Mouse (Mus musculus): ENCODE measurements around the gene Myo16.

The Myo16 gene

GRCm38 (mm10) chr8:10416806-10417205 lies 263.1 kb downstream of the Myo16 start:
- DNase-seq = no peak

GRCm38 (mm10) chr8:10417281-10417680 lies 263.6 kb downstream of the Myo16 start:
- DNase-seq = no peak

- no peak for DNase-seq
Measured at GRCm38 (mm10) chr8:10418013-10418412, 264.3 kb downstream of the Myo16 start.

DNA sequence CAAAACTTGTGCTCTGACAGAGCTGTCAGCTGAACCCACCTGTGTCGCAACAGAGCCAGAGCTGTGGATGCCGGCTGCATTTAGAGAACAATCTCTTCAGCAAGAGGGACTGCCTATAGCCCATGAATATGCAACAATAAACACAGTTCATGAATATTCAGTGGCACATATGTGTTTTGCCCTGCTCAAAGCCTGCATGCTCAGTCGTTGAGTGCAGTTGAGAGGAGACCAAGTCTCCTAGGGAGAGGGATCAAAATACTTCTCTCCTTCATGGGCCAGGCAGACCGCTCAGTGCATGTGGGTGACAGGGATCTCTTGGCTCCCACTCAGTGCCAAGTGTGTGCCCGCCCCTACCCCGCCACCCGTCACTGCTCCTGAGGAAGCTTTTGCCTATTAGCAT lies 265.3 kb downstream of the Myo16 start:
- no peak for DNase-seq

- no peak for DNase-seq
Measured at GRCm38 (mm10) chr8:10419726-10420125, 266.0 kb downstream of the Myo16 start.

DNA sequence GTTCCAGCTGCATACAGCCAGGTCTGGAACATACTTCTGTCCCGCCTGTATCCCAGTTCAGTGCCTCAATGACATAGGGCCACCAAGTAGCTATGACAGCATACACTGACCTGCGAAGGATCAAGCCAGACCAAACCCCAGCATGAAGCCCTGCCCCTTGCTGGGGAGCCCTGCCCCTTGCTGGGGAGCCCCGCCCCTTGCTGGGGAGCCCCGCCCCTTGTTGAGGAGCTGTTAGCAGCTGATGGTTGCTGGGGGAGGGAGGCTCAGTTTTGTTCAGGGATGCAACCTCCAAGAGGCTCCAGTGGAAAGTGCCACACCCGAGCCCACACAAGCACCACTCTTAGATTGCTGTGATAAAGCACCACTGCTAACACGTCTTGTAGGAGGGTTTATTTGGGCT lies 266.8 kb downstream of the Myo16 start:
- DNase-seq = no peak

DNA sequence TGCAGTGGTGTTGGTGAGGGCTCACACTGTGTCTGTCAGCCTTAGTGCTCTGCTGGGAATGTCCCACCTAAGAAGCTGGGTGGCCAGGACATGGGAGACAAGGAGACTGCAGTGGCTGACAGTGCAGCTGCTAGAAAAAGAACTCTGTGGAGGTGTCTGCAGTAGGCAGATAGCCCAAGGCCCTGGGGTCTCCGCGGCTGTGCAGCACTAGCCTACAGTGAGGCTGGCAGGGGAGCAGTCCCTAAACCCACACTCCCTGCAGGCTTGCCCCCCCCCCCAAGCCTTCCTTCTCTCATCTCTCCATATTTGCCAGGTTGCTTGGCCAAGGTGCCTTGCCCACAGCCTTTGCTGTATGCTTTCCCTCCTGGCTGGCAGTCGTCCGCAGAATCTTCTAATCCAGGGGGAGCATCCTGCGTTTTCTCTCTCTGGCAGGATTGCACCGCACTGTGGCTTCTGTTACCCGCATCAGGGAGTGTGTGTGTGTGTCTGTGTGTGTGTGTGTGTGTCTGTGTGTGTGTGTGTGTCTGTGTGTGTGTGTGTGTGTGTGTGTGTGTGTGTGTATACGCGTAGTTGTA lies 267.9 kb downstream of the Myo16 start:
- DNase-seq = no peak

DNA sequence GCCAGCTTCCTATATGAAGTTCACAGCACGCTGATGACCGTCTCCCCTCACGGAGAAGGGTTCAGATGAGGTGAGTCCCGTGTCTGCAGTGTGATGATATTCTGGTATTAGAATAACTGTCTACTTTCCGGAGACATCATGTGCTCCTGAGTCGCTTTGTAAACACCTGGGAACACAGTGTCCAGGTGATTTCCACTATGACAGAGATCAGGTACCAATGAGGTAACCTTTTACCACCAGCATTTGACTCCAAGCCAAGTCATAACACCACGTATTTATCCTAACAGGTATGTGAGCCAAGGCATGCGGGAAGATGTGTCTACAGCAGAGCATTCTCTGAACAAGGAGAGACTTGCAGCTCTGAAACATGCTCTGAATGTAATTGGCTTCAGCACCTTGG lies 281.8 kb downstream of the Myo16 start:
- DNase-seq = no peak

DNA sequence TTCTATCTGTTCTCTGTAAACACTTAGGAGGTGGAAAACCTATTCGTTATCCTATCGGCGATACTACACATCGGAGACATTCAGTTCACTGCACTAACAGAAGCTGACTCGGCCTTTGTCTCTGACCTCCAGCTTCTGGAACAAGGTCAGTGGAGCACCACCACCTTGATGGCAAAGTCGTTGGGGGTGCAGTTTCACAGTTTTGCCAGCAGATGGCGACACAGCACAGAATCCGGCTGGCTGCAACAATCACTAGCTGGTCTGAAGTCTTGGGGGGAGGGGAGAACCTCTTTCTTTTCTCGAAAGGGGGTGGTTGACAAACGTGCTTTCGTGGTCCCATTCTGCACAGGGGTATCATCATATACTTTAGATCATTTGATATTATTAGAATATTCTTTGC lies 285.1 kb downstream of the Myo16 start:
- peak; percentile 67 for DNase-seq

- DNase-seq = no peak
Measured at GRCm38 (mm10) chr8:10439595-10440453, 286.1 kb downstream of the Myo16 start.

DNA sequence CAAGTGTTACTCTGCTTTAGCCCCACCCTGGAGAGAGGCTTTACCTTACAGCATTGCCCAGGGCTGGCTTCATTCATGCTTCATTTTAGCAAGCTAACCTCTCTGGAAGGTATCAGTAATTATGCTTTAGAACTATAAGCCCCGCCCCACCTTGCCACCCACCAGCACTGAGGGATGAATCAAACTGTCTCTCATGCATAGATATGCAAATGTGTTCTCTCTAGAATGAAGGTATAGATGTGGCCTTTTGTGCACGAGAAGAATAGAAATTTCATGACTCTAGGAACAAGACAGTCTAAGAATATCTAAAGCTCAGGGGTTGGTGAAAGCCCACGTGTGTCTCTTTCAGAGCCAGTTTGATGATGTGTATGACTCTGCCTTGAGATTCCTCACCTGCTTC lies 288.9 kb downstream of the Myo16 start:
- DNase-seq = no peak

- DNase-seq = no peak
Measured at GRCm38 (mm10) chr8:10445011-10445410, 291.3 kb downstream of the Myo16 start.

DNA sequence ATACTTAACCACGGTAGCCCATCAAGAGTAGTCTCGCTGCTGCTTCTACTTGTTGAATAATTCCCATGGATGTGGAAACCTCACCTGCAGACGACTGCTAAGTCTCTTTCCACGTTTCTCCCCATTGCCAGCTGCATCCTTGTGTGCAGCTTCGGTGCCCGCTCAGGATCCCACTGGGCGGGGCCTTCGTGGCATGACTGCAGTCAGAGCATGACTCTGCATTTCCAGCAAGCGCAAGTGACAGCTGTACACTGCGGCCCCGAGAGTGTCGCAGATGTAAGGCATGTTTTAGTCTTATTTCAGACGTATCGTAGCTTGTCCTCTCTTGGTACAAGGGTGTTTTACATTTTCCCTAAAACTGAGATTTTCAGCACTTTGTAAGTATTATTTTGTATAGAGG lies 294.8 kb downstream of the Myo16 start:
- DNase-seq = no peak

DNA sequence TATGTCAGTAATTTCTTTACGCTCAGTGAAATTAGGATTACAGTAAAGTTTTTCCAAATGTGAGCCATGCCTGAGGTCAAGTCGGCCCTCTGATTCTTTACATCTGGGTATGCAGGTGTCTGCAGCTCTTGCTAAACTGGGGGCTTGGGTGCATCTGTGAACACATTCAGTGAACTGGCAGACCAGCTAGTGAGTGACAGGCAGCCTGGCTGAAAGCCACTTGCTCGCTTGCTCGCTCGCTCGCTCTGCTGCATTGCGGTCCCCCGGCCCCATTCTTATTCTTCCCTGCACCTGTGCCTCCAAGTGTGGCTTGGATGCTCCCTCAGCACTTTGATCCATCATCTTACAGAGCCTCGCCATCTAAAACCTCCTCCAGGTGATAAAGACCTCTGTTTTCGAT lies 299.3 kb downstream of the Myo16 start:
- DNase-seq = no peak

DNA sequence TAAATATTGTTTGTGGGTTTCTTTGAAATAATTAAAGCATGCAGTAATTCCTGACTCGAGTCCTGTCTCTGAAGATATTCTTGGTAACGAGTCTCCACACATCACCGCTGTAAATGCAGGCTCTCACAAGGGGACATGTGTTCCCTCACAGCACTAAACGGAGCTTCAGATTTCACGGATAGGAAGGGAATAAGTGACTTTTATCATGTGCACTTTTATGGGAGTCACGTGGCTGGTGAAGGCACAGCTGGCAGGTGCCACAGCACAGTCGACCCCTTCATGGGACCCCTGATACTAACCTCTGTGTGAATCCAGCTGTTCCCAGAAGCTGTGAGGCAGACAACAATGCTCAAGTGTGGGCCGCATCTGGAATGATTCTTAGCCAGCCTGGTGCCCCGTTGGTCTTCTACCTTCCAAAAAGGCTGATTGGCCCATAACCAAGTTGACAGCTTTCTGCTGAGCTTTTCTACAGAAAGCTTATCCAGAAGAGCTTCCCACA lies 304.5 kb downstream of the Myo16 start:
- no peak for DNase-seq

GRCm38 (mm10) chr8:10462271-10462670 lies 308.6 kb downstream of the Myo16 start:
- no peak for DNase-seq

DNA sequence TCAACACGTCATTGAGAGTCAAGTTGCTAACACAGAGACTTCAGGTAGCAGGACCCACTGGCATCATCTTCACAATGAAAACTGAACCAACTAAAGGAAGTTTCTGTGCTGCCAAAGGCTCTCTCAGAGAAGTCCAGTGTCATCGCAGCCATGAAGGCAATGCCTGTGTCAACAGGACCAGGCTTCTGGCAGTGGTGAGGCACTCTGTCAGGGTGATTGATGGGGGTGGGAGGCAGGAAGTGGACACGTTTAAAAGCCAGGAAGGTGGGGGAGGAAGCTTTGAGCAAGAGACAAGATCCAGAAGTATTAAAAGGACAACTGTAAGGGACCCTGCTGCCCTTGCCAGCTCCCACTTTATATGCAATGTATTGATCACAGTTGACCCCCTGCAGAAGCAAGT lies 314.8 kb downstream of the Myo16 start:
- DNase-seq = no peak

- no peak for DNase-seq
Measured at GRCm38 (mm10) chr8:10469658-10470057, 315.9 kb downstream of the Myo16 start.

GRCm38 (mm10) chr8:10470280-10470679 lies 316.6 kb downstream of the Myo16 start:
- no peak for DNase-seq

DNA sequence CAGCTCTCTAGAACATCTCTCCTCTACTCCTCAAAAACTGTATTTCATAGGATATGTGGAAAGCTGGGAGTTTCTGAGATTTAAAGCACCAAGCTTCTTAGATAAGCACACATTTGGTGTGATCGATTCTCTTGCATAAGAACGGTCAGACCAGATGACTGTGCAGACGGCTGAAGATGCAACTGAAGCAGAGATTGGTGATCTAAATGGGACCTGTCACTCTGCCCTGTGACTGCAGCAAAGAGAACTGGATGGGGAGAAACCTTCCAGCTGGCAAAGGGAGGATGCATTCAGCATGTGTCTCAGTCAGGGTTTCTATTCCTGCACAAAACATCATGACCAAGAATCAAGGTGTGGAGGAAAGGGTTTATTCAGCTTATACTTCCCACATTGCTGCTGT lies 318.7 kb downstream of the Myo16 start:
- no peak for DNase-seq

DNA sequence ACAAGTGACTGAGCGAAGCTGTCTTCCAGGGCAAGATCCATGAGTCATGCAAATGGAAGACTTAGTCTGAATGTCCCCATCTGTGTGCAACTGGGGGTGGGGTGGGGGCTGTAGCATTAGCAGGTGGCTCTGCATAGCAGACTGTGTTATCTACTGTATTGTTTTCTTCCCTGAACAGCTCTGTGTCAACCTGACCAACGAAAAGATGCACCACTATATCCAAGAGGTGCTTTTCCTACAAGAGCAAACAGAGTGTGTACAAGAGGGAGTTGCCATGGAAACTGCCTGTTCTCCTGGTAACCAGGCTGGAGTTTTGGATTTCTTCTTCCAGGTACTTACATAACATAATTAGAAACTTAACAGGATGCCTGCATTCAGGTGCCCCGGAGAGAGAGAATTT lies 320.7 kb downstream of the Myo16 start:
- DNase-seq = no peak

DNA sequence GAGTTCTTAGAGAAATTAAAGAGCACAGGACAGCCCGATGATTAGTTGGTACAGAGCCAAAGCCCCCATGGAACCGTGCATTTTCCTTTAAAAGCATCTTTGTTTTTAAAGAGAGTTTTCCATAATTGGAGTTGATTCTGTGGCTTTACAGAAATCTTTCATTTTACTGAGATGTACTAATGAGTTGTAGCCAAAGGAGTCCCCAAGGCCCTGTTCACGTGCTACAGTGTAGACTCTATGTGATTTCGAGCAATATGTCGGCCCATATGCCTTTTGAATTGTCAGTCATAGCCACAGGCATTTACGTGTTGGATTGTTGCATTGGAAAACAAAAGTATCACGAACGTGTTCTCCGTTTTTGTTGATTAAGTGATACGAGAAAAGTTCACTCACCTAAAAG lies 325.3 kb downstream of the Myo16 start:
- no peak for DNase-seq

DNA sequence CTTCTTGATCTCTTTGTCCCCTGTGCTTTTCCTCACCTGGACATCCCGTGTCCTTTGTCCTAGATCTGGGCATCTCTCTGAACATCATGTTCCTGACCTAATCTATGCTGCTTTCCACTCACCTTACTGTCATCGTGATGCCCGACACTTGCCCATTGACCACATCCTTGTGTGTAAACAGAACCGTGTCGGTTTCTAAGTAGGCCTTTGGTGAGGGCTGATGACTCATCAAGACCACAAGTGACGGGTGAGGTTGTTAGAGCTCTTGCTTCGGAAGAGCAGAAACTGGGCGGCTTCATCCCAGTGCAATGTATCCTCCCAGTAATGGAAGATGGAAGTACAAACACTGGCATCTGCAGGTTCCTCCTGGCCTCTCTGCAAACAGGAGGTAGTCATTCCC lies 327.1 kb downstream of the Myo16 start:
- no peak for DNase-seq

GRCm38 (mm10) chr8:10482064-10482463 lies 328.4 kb downstream of the Myo16 start:
- DNase-seq = no peak

DNA sequence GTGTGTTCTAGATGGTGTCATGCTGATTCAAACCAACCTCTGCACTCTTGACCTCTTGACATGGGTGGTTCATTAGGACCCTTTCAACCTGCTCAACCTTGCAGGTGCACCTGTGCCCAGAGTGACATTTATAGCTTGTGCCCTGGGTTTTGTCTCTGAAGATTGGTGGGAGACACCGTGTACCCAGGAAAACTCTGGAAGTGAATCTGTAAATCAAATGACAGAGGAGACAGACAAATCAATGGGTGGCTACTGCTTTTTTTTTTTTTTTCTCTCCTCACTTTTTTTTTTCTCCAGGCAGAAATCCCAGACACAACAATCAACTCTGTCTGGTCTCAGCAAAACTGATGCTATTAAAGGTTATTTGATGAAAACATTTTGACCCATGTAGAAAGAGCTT lies 329.2 kb downstream of the Myo16 start:
- DNase-seq = no peak

Measured in cerebellum, adult 8-10 months (tissue).